Mouse (Mus musculus): Measurements from ENCODE around the gene Grik2.
A peak's percentile ranks its signal among the peaks of the same experiment; 100 is the strongest.
"Not testable (repeated sequence)": the region's sequence is repeated elsewhere in the genome, so short reads cannot be mapped to it uniquely, and the experiment has no call there.

The Grik2 gene

GRCm38 (mm10) chr10:49647116-49647515 is 141.4 kb downstream of the Grik2 start:
- peak; percentile 54 for DNase-seq

- peak; percentile 88 for DNase-seq
Measured at GRCm38 (mm10) chr10:49639901-49640300, 148.7 kb downstream of the Grik2 start.

DNA sequence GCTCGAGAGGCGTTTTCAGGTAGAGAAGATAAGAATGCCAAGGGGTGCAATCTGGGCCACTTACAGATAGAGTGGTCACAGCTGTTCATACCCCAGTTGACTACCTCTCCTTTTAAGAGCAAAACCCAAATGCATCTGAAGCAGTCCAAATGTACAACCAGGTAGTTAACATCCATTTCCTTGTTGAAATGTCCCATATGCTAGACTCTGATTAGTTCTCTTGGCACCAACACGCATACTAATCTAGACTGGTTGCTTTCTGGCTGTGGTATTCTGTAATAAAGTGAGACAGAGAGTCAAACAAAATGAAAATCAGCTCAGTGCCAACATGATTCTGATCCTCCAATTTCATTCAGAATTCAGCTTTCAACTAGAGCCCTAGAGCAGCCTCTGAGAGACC is 164.6 kb downstream of the Grik2 start:
- peak; percentile 58 for DNase-seq

- DNase-seq: no peak
Measured at GRCm38 (mm10) chr10:49597652-49598051, 190.9 kb downstream of the Grik2 start.

GRCm38 (mm10) chr10:49573514-49573913 is 215.1 kb downstream of the Grik2 start:
- DNase-seq: no peak

- peak; percentile 32 for DNase-seq
Measured at GRCm38 (mm10) chr10:49559872-49560407, 228.6 kb downstream of the Grik2 start.

DNA sequence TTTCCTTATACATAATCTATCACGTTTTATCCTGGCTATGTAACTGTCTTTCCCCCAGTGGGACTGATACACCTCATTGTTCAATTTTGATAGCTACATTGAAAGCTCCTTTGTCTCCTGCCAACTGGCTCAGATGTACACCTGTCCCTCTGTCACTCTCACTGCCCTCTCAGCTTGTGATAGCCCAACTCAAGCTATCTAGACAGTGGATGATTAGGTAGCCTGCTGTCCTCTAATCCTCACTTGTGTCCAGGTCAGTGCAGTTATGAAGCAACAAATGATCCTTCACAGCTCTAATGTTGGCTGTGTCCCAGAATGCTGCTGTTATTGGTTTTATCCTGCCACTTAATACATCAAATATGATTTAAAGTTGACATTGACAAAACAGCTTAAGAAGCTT is 246.3 kb downstream of the Grik2 start:
- peak; percentile 57 for DNase-seq

GRCm38 (mm10) chr10:49519752-49520151 is 268.8 kb downstream of the Grik2 start:
- DNase-seq: no peak

DNA sequence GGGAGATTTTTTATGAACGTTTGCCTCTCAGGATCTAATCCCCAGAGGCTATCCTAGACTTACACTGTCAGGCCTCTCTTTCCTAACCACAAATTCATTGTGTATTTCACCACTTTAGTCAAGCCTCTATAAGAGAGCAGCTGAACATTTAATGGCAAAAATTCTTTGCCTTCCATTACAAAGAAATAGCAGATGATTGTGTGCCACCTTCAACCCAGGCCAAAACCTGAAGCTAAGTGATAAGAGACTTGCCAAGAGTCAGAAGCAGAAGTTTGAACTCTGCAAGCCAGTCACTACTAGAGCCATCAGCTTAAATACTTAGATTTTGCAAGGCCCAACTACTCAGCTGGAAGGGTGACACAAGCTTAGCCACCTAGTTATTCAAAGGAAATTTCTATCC is 287.9 kb downstream of the Grik2 start:
- no peak for DNase-seq

DNA sequence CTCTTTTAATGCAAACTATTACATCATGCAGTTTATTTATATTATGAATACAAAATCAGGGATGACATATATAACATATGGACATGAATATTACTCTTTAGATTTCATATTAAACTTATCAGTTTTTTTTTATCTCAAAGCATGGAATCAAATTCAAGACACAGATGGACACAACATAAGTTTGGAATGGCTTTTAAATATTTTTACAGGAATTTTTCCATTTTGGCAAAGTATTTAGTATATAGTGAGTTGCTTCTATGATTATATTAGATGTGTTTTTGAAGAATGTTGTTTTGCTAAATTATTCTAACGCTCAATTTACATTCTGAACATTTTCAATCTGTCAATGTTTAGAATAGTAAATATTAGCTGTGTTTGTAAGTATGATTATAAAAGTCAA is 291.3 kb downstream of the Grik2 start:
- DNase-seq: no peak

DNA sequence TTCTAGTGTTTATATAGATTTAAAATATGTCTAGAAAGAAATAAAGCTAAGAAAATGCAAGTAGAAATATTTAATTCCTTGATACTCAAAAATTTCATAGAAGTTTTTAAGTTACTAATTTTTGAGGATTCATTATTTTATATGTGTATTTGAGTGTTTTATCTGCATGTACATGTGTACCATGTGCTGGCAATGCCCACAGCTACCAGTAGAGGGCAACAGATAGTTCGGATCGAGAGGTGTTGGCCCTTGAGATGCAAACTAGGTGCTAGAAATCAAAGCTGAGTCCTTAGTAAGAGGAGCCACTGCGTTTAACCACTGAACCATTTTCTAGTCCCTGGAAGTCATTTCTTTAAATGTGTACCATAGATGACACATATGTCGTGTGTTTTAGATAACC is 307.1 kb downstream of the Grik2 start:
- no peak for DNase-seq

- no peak for DNase-seq
Measured at GRCm38 (mm10) chr10:49480085-49480749, 308.3 kb downstream of the Grik2 start.

DNA sequence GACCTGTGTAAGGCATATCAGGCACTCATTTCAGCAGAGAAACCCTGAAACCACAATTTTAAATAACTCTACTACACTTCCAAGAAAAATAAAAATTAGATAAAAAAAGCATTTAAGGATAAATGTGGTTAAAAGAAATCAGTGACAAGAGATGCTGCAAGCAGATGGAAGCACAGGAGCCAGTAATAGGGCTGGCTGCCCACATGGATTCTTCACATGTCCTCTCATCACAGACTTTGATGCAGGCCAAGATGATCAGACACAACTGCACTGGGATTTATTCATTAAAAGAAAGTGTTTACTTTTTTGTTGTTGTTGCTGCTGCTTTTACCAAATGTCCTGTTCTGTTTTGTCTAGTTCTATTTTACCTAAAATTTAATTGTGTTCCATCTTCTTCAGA is 315.0 kb downstream of the Grik2 start:
- no peak for DNase-seq

- no peak for DNase-seq
Measured at GRCm38 (mm10) chr10:49456791-49457190, 331.8 kb downstream of the Grik2 start.

DNA sequence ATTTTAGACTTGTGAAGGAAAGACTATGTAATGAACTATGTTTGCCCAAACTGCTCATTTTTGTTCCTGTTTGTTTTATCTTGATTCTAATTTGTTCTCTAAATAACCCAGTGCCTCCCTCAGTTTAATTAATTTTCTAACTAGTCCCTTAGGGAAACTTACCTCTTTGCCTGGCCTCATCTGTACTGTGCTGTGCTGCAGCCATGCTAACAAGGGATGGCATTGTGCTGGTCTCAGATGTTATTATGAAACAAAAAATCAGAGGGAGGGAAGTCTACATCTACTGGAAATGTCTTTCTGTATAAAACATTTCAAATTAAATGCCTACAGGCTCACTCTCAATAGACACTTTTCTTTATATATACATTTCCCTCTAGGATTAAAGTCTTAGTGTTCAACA is 335.0 kb downstream of the Grik2 start:
- no peak for DNase-seq

GRCm38 (mm10) chr10:49441369-49441768 is 347.2 kb downstream of the Grik2 start:
- no peak for DNase-seq

- peak; percentile 37 for DNase-seq
Measured at GRCm38 (mm10) chr10:49437057-49437456, 351.5 kb downstream of the Grik2 start.

- peak; percentile 75 for DNase-seq
Measured at GRCm38 (mm10) chr10:49436301-49436700, 352.3 kb downstream of the Grik2 start.

DNA sequence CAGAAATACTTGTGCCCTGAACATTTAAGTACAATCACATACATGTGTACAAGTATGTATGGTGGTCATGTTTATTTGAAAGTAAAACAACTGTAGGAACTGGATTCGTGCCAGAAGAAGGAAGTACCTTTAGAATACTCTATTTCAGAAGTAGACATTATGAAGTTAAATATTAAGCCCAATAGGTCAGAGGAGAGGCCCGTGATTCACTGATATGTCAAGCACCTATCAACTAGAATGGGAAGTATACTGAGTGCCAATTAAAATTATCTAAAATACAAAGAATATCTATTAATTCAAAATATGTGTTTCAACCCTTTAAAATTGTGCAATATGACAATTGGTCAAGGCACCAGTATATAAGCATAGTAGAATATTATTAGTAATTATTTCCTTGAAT is 355.7 kb downstream of the Grik2 start:
- no peak for DNase-seq

DNA sequence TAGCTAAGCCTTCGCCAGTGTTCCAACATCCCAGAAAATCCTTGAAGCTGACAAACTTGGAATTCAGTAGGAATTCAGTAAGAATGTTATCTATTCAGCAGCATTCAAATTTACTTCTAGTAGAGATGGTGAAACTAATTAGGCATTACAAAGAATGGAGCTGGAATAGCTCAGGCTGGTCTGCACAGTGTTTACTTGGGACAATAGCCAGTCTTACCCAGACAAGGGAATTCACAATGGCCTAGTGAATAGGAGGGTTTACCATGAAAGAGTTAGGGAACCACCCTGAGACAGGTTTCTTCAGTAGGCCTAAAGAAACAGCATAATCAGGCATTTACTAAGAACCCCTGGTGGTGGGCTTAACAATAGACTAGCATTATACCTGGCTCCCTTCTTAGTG is 371.4 kb downstream of the Grik2 start:
- not testable (repeated sequence) for DNase-seq

GRCm38 (mm10) chr10:49382996-49383395 is 405.6 kb downstream of the Grik2 start:
- DNase-seq: peak; percentile 42

- peak; percentile 91 for DNase-seq
Measured at GRCm38 (mm10) chr10:49381852-49382251, 406.7 kb downstream of the Grik2 start.

DNA sequence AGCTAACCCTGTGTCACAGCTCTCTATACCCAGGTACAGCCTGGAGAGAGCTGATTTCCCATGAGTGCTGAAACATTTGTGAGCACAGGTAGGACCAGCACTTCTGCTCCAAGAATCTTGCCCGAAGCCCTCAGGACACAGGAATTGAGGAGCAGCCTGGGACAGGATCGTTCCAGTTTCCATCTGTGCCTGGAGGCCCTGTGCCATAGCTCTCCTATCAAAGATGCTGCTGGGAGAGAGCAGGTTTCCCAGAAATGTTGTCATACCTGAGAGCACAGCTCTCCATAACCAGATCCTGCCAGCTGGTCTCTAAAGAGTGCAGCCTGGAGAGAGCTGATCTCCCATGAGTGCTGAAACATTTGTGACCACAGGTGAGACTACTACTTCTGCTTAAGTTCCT is 420.0 kb downstream of the Grik2 start:
- peak; percentile 79 for DNase-seq

DNA sequence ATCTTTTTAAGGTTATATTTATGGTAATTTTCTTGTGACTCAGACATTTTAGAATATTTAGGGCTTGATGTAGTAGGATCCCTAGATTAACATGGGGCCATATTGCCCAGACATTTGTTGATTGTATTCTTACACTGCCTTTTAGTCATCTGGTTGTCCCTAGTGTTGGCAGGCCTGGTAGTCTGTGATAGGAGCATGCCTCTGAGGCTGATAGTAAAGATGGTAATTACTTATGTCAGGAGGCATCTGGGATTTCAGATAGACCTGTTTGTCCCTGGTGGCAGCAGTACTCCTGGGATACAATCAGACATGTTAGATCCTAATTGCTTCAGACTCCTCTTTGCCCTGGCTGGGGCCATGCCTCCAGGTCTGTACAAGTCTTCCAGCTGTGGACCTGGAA is 423.3 kb downstream of the Grik2 start:
- no peak for DNase-seq

DNA sequence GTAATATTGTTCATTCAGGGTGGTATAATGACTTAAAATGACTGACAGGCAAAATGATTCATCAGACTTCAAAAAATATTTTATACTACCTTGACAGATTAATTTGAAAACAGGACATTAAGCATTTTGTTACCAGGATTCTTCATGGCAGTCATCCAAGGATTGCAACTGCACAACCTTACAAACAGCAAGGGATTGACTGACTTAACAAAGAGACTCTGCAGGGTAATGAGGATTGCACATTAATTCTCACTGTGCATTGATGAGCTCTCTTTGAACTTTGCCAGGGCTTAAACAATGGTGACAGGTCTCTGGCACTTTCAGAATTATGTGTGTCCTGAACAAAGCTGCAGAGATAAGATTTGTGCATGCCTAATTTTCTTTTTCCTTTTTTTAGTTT is 466.2 kb downstream of the Grik2 start:
- peak; percentile 30 for DNase-seq

Measured in cerebellum, adult 9-10 months (tissue).